Mouse (Mus musculus) megakaryocyte, embryonic 14.5 days (primary cell): ENCODE data around the gene Gba2.

Experiments used
- FLI1 ChIP-seq: IDR thresholded peaks from 2 replicates; pipeline ENCODE4 v1.6.1; 2012; ENCODE audit warnings: low read length, inconsistent platforms, mixed read lengths
- GATA1 ChIP-seq: IDR thresholded peaks from 3 replicates; pipeline ENCODE4 v1.6.1; 2012; ENCODE audit warnings: mixed read lengths, low read length, inconsistent platforms, borderline replicate concordance

GRCm38 (mm10) chr4:43585682-43586081 lies 7.0 kb upstream of the Gba2 start:
- TF ChIP-seq GATA1 (no peak), FLI1 (no peak)
